Mouse (Mus musculus) embryonic stem cell, embryonic (primary cell): ENCODE results near the gene Olfr853.

Source experiments
- CTCF ChIA-PET, 4 experiments: fragments of 300-600 bp in 2 of 4; fragments of 350-600 bp in 2 of 4; sonication (Branson Sonifier 250); formaldehyde crosslinking; loops; one replicate each; lab custom pipeline; 2022; ENCODE audit warnings: inconsistent platforms in 2 of 4; lab: Charles Lee
- POLR2A ChIA-PET, 4 experiments: fragments of 300-600 bp in 2 of 4; fragments of 350-600 bp in 2 of 4; sonication (Branson Sonifier 250); formaldehyde crosslinking; loops; one replicate each; lab custom pipeline; 2022; ENCODE audit warnings: antibody characterized with exemption in 4 of 4, inconsistent platforms in 1 of 4; lab: Charles Lee

The Olfr853 gene

GRCm38 (mm10) chr9:19540976-19541375 is at the start of gene Olfr853:
Gene Olfr853 (minus strand): TSS chr9:19541076.
- POLR2A ChIA-PET, result no interaction called here

GRCm38 (mm10) chr9:19582317-19582716 is 41.4 kb upstream of the Olfr853 start, which contains the start of gene Olfr855:
Gene Olfr855 (plus strand): TSS chr9:19582617.
- CTCF ChIA-PET, result no interaction called here

More at GRCm38 (mm10) chr9:19540976-19541375, at the start of gene Olfr853:
- CTCF ChIA-PET, result no interaction called here

GRCm38 (mm10) chr9:19567282-19567681 is 26.4 kb upstream of the Olfr853 start, which contains the start of gene Olfr854:
Gene Olfr854 (minus strand): TSS chr9:19567382.
- ChIA-PET CTCF (no interaction called here), POLR2A (no interaction called here)

More at GRCm38 (mm10) chr9:19582317-19582716, 41.4 kb upstream of the Olfr853 start, which contains the start of gene Olfr855:
- POLR2A ChIA-PET, result no interaction called here

- ChIA-PET POLR2A (no interaction called here), CTCF (no interaction called here)
These were observed 47.9 kb downstream of the Olfr853 start, which contains the start of gene Olfr851 for GRCm38 (mm10) chr9:19492995-19493394. Gene Olfr851 (plus strand): TSS chr9:19493295.
